Mouse (Mus musculus): ENCODE data around the gene Arhgef16.

Gene Arhgef16

DNA sequence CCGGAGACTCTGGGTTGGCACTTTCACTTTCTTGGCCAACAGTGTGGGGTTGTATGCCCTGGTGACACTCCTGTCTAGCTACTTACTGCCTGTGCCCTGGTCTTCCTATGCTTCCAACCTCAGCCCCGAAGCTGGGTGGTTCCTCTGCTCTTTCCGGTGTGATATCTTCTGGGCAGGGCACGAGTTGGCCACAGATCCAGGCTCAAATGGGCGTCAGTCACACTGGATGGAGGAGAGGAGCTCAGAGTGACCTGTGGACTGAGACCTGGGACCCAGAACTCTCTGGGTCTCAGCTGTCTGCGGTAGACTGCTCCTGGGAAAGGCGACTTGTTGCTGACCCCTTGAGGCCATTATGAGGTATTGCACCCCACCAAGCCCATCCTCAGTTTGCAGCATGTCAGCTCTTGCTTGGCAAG lies at the start of gene Arhgef16:
Arhgef16 (minus strand) TSS at position 211 of the 416 bp plus-strand sequence.
- DNase-seq, result peak; percentile 93

DNA sequence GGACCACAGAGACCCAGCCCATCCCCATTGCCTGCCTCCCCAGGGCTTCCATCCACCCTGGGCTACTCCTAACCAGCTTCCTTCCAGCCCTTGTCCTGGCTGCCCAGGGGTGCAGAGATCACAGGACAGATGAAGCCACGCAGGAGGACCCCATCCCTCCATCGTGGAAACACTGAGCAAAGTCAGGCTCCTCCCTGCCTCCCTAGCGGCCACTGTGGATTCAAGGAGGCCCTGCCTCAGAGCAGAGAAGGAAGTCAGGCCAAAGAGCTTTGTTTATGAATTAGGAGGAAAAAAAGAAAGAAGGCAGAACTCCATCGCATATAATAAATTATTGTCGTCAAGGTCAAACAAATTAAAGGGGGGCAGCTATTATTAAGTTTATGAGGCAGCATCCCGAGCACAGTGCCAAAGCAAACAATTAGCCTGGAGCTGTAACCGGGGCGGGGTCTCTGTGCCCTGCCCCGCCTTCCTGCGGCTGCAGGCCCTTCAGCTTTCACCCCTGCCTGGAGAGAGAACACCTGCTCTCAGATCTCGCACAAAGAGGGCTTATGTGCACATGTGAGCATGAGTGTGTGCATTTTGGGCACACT lies 46.8 kb upstream of the Arhgef16 start:
- DNase-seq, result peak; percentile 93

DNA sequence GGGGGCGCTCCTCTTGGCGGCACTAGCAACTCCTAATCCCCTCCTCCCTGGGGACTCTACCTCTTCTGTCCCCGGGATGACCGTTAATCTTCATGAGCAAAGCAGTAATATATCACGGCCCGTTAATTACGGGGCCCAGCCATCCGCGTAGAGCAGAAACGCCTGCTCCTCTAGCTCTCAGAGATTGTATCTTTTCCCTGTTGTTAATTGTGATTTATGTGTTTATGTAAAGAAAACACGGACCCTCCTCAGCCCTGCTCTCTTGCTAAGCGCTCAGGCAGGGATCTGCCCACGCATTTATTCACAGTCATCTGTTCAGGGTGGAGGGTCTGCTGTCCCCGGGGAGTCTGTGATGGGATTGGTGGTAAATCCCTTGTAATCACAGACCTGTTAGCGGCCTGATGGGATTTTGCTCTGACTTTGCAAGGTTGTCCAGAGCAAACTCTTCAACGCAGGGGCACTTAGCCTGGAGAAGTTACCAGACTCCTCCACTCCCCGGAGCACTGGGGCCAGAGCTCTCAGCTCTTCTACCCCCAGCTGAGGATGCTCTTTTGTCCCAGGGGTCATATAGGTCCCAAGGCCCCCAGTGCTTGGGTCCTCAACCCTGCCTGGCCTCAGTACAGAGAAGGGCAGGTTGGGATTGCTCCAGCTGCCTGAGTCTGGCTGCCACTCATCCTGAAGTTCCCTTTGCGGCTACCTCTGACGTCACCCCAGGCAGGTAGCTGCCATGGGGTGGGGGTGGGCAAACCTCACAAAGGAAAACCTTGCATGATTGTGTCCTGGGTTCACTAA lies 45.5 kb upstream of the Arhgef16 start:
- no peak for DNase-seq

DNA sequence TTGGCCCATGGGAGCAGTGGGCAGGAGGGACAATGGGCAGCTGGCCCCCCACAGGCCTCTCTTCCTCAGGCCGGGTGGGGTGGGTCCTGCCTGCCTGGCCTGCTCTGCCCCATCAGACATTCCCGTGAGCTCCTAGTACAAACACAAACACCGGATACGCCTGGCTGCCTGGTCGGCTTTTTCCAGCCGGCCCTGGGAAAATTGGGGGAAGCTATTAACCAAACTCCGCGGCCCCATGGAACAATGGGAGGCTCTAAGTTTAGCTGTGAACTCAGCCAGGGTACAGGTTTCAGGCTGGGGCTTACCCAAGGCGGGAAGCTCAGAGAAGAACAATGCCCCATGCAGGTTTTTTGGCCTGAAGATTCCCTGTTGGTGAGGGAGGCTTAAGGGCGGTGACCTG lies 35.2 kb upstream of the Arhgef16 start:
- peak; percentile 99 for DNase-seq

DNA sequence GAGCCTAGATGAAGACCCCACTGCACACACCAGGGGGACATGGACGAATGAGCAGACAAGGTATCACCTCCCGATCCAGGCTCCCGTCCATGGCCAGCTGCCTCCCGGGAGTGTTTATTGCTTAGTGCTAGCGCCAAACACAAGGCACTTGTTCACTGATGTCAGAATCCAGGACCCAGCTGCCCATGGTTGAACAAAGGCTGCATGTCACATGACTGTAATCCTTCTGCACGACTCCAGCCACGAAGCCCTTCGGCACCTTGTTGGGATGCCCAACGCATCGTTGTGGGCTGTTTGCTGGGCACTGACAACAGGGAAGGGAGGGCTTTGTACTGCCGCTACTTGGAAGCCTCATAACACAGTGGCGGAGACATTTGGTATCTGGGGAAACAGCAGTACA lies 34.3 kb upstream of the Arhgef16 start, which contains the start of gene B230104I21Rik:
B230104I21Rik (plus strand) TSS at position 367 of the 400 bp plus-strand sequence.
- no peak for DNase-seq

DNA sequence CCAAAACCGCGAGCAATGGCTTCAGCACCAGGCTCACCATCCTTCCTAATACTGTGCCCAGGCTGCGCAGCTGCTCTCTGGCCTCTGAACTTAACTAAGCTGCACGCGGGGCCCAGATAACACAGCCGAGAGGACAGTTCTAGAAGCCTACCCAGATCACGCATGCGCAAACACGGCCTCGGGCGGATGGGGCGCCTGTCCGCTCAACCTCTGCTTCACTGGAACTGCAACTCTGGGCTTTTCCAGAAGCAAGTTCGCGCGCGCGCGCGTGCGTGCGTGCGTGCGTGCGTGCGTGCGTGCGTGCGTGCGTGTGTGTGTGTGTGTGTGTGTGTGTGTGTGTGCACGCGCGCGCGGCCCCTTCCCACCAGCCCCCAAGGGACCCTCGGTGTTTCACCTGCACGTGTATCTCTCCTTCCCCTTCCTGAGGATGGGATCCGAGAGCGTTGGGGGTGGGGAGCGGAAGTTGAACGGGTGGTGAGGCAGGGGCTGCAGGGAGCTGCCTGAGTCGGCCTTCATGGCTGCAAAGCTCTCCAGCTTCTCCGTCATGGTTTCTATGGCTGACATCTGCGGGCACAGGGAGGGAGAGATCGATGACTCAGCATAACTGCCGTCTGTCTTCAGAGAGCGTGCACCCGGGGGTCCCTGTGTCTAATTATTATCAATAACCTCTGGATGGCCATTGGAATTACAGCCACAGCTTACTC lies 33.4 kb upstream of the Arhgef16 start:
- DNase-seq, result peak; percentile 96

DNA sequence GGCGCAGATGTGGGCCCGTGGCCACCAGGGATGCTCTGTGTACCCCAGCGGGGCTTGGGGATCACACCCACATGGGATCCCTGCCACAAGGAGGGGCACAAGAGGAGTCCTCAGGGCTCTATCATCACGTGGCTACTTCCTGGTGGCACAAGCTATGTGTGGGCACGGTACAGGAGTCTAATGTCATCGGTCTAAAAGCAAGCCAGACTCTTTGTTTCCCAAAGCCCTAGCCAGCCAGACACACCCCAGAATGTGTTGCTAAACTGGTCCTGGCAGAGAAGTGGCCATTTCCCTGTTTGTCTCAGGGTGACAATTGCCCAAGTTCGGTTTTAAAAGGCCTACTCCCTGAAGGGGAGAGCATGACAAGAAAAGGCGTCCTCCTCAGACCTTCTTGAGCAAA lies 31.8 kb upstream of the Arhgef16 start:
- peak; percentile 96 for DNase-seq

DNA sequence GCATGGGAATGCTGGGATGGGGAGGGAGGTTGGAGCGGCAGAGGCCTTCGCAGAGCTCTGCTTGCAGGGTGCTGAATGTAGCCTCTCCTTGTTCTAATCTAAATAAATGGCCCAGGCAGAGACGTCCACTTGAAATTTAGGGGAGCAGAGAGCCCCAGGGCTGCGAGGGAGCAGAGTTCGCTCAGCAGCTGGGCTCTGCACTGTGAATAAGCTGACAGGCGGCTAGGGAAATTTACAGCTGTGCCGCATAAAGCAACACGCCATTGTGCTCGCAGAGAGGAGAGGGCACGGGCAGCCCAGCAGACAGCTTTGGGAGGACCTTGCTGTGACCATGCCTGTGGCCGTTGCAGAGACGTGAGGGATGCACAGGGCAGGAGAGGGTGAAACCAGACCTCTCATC lies 29.8 kb upstream of the Arhgef16 start:
- DNase-seq, result no peak

DNA sequence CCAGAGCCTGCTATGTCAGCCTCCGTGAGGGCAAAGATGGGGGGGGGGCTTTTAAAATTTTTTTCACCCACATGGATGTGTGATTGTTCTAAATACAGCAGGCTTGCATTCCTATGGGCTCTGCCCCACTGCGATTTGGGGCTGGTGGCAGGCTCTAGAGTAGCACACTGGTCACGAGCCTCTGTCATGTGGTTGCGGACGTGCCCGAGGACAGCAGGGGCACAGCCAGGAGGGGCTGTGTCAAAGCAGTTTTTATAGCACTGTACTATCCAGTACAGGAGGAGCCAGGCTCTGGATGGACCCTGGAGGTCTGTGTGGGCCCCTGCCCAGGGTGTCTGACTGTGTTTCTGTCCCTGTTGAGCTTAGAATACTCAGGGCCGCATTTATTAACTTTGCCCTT lies 28.5 kb upstream of the Arhgef16 start:
- DNase-seq, result peak; percentile 98

DNA sequence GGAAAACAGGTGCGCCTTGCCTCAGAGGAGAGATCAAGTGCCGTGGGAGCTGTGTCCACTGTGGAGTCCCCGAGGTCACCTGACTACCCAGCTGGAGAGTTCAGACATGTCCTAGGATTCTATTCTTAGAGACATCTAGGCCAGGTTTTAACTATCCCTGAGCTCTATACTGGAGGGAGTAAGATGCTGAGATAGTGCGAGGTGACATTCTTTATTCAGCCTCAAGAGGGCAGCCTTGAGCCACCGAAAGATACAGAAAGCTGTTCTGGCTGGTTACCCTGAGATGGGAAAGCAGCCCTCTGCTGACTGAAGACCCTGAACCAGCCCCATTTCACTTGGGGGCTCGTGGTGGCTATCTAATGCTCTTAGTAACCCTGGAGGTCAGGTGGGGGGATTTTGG lies 27.4 kb upstream of the Arhgef16 start:
- DNase-seq, result peak; percentile 95

DNA sequence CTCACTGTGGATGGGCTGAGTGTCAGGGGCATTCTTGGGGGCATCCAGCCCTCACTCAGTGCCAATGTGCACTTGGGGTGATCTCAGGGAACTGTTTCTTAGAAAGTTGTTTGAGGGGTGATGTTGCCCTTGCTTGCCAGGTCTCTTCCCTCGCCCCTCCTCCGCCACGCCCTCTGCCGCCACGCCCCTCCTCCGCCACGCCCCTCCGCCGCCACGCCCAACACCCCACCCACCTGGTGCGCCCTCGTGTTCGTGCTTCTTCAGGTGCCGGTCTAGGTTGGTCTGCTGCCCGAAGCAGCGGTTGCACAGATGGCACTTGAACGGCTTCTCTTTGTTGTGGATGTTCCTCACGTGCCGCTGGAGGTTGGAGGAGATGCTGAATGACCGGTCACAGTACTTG lies 27.0 kb upstream of the Arhgef16 start:
- DNase-seq, result no peak

DNA sequence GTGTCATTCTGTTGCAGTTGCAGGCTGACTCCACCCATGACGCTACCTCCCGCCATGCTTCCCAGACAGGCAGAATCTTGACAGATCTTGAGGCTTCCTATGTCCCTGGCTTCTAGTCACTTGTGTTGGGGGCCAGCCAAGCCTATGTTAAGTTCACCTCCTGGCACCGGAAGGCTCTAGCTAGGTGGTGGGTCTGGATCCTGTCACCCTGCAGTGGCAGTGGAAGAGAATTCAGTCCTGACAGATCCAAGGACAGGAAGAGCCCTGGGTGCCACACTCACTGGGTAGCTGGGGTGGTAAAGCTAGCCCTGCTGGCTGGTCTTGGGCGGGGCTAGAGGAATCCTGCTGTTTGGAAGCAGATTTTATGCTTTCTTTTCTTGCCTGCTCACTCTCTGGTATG lies 23.9 kb upstream of the Arhgef16 start:
- peak; percentile 94 for DNase-seq

DNA sequence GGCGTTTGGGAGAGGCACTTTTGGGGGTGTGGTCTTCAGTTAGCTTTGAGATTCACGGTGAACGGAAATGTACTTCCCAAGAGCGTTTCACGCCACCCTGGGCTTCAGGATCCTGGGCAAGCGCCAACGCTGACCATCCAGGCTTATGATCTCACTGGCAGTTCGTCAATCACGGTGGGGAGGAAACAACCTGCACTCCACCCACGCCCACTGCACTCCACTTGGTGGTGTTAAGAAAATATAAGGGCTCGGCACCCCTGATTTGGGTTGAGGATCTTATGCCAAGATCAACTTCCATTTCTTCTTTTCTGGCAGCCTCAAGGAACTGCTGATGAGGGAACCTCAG lies 12.1 kb upstream of the Arhgef16 start:
- DNase-seq, result no peak

DNA sequence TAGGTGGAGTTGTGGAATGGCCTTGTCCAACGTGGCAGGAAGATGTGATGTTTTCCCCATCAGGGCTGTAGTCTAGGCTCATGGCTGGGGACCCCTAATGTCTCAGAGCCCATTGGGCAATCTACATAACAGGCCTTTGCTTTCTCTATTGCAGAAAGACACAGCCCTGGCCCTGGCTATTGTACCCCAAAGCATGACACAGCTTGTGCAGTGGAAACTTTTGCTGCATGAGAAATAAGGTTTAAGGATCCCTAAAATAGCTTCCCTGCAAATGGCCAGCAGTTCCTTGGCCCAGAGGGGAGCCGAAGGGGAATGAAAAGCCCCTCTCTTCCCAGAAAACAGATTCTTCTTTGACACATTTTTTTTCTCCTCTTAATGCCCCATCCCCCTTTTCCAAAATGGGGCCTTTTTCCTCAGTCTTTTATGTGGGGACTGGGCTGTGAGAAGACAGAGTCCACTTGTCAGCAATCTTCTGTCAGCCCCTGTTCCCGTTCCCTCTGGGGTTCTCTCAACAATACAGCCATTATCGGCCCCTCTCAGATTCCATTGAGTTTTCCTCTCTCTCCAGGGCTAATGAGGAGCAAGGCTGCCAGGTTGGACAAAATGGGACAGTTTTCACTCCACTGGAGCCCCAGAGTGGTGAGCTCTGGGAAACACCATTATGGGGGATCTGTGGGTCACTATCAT lies 11.6 kb upstream of the Arhgef16 start:
- DNase-seq, result no peak

DNA sequence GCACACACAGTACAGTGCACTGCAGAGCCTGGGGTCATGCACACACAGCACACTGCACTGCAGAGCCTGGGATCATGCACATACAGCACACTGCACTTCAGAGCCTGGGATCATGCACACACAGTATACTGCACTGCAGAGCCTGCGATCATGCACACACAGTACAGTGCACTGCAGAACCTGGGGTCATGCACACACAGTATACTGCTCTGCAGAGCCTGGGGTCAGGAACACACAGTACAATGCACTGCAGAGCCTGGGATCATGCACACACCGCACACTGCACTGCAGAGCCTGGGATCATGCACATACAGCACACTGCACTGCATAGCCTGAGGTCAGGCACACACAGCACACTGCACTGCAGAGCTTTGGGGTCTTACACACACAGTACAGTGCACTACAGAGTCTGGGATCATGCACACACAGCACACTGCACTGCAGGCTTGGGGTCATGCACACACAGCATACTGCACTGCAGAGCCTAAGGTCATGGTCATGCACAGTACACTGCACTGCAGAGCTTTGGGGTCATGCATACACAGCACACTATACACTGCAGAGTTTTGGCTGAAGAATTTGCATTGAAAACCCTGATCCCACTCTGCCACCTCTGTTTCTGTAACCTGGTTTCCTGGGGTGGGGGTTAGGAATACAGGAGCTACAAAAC lies 10.8 kb upstream of the Arhgef16 start:
- DNase-seq, result no peak

DNA sequence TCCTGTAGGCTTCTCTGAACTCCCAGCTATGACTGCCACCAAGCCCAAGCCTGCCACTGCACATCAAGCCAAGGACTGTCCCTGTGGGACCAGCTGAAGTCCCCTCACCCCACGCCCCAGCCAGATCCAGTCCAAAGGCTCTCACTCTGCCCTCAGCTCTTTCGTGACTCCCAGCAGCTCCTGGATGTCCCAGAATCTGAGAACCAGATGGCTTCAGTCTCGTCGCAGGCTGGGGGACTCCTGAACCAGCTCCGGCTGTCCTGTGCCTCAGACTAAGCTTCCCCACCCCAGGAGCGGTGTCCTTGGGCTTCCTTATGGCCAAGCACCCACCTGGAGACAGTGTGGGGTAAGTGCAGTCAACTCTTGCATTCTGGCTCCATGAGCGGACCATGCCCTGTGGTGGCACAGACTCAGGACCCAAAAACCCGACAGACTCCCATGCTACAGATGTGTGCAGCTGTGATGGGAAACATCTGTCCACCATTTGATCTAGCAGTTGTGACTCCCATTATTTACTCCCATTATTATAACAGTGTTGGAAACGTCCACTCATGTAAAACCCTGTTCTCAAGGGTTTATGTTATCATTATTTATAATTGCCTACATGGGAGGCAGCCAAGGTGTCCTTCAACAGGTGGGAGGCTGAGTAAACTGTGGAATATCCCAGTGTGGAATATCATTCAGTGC lies 9.2 kb upstream of the Arhgef16 start:
- no peak for DNase-seq

DNA sequence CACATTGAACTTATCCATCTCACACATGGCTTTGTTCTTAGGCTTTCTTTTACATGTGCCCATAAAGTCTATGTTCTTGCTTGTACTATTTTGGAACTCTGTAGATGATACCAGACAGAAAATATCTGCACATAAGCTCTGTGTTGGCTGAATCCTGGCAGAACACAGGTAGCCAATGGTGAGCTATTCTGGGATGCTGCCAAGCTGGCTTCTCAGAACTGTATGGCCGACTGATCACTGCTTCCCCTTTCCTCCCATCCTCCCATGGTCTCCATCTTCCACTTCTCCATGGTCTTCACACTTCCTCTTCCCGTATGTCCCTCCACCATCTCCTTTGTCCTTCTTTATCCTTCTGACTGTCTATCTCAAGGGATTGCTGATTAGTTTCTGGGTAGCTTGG lies 7.7 kb upstream of the Arhgef16 start:
- DNase-seq, result no peak

DNA sequence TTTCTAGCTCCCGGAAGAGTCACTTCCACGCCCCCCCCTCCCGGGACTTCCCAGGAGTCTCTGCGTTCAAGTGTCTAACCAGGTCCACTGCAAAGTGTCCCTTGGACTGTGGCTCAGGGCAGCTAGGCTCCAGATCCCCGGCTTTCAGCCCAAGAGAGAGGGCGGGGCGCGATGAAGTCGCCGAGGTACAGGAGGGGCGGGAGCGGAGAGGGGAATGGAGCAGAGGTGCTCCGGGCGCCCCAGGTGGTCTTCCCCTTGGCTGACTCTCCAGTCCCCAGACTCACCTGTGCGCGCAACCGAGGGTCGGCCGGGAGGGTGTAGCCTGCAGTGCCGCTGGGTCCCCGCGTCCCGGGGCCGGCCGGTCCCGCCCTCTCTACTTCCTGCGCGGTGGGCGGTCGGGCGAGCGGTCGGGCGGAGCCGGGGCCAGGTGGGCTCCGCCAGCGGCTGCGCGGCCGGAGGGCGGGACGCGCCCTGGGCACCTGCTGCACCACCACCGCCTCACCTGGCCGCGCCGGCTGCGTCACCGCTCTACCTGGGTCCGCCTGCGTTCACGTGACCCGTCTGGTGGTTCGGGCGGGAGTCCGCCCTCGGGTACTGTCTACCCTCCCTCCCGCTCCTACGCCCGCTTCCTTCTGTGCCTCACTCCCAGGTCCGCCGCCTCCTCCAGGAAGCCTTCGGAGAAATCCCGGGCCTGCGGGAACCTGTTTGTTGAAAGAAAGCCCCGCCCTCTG lies 1.8 kb downstream of the Arhgef16 start:
- peak; percentile 94 for DNase-seq

DNA sequence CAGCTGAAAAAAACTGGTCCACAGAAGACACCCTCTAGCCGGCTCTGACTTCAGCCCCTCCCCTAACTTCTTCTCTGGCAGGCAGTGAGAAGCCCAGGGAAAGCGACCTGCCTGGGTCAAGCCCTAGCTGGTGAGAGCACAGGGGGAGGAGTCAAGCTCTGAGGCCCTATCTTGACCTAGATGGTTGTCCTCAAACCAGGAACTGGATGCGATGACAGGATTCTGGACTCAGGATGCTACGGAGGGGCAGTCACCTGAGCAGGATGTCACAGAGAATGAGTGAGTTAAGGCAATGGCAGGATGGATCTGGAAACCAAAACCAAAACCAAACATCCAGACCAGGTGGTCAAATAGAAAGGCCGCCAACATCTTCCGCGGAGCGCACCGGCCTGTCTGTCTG lies 3.7 kb downstream of the Arhgef16 start:
- DNase-seq, result no peak

DNA sequence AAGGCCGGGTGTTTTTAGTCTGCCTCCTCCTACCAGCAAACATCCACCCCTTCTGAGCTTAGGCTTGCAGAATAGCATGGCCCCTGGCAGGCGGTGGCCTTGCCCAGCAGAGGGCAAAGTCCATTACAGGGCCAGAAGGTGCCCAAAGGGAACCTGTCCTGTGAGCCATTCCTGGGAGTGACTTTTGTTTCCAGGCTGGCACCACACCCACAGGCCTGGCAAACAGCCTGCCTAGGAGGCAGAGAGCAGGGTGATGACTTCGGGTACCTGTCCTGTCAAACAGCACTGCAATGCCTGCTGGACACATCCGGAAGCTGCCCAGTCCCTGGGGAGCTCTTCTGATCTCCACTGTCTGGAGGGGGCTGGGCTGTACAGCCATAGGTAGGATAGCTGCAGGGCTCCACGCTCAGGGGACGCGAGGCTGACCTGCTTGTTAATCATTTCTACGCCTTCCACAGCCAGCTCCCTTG lies 7.2 kb downstream of the Arhgef16 start:
- no peak for DNase-seq

DNA sequence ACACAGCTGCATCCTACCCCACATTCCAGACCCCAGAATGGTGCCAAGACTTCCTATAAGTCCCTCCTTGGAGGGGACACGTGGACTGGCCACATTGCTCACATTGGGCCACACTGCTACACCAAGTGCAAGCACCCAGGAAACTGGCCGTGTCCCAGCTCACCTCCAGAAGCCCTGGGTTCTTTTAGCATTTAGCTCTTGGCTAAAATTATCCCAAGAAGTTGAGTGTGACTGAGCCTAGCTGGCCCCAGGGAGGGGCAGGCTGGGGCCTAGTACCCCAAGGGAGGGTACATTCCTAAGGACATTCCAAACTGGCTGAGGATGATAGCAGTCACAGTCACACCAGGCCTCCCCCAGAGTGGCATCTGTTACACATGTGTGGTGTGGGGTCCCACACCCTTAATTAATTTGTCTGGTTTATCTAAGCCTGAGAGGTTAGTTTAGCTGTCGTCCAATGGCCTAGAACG lies 7.7 kb downstream of the Arhgef16 start:
- no peak for DNase-seq

Measured in heart, adult 11 months (tissue).